Comparison of ENCODE assay signal across 26 mouse cellular contexts in the genomic region with DNA sequence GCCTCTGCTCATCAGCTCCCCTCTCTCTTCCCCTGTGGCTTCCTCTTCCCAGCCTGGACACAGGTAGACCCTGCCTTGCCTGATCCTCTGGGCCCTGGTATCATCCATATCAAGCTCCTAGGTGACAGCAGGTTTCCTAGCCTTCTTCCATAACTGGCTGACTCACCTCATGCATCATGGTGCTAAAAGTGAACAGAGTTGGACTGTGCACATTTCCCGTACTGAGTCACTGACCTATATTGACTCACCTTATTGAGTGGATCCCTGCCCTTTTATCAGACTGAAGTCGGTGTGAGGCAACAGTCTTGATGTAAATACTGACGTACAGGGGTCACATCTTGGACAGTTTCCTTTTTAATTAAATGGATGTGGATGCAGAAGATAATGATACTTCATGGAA.
"Had no signal": no experiment of that assay in that cellular context is flagged by ENCODE, and none has a peak within 500 bp of the region (broad histone marks: within the 10 kb centered on the region; RNA-seq: fewer than 3 reads in every experiment).

No protein-coding gene starts in this region.

- H3K4me3 ChIP-seq: gastrocnemius, adult 2 months; heart, embryonic 10.5 days; heart, embryonic 12.5 days; hindbrain, embryonic 10.5 days; hindbrain, embryonic 12.5 days; intestine, embryonic 15.5 days; left cerebral cortex, adult 2 months; limb, embryonic 10.5 days; limb, embryonic 12.5 days; liver, embryonic 13.5 days had no signal

- DNase-seq: gastrocnemius, adult 2 months; gastrocnemius, postnatal 10 days; gastrocnemius, postnatal 25 days; heart, adult 18-20 months; heart, postnatal 10 days; heart, postnatal 4 days; kidney, adult 18-20 months; kidney, adult 8-10 months; kidney, postnatal 10 days; kidney, postnatal 25 days; kidney, postnatal 4 days; liver; liver, embryonic 13.5 days had no signal

- H3K36me3 ChIP-seq: heart, embryonic 10.5 days; heart, embryonic 12.5 days; hindbrain, embryonic 10.5 days; hindbrain, embryonic 12.5 days; intestine, embryonic 15.5 days; limb, embryonic 10.5 days; limb, embryonic 12.5 days; liver, embryonic 13.5 days had no signal

- H3K4me2 ChIP-seq: heart, embryonic 12.5 days; hindbrain, embryonic 12.5 days; hindbrain, embryonic 14.5 days; intestine, embryonic 15.5 days; limb, embryonic 12.5 days; liver, embryonic 11.5 days; liver, embryonic 13.5 days had no signal

- H3K27me3 ChIP-seq: heart, embryonic 12.5 days; hindbrain, embryonic 12.5 days; intestine, embryonic 15.5 days; limb, embryonic 12.5 days; liver, embryonic 13.5 days had no signal

- H3K9ac ChIP-seq: heart, embryonic 12.5 days; hindbrain, embryonic 12.5 days; hindbrain, embryonic 14.5 days; intestine, embryonic 15.5 days; limb, embryonic 12.5 days; liver, embryonic 13.5 days had no signal

- H3K27ac ChIP-seq: gastrocnemius, adult 2 months; heart, embryonic 10.5 days; hindbrain, embryonic 10.5 days; hindbrain, embryonic 12.5 days; hindbrain, embryonic 14.5 days; intestine, embryonic 15.5 days; left cerebral cortex, adult 2 months; limb, embryonic 10.5 days; limb, embryonic 12.5 days; liver, embryonic 13.5 days had no signal

- H3K9me3 ChIP-seq: heart, embryonic 10.5 days; heart, embryonic 12.5 days; hindbrain, embryonic 10.5 days; hindbrain, embryonic 12.5 days; intestine, embryonic 15.5 days; limb, embryonic 10.5 days; limb, embryonic 12.5 days; liver, embryonic 13.5 days had no signal

- H3K4me1 ChIP-seq: hindbrain, embryonic 12.5 days; intestine, embryonic 15.5 days; limb, embryonic 12.5 days; liver, embryonic 13.5 days had no signal

- ATAC-seq: hindbrain, embryonic 16.5 days; inflammation-experienced regulatory T-cells, adult 6 months; intestine, embryonic 15.5 days; intestine, postnatal 0 days had no signal
